Mouse (Mus musculus) stomach, postnatal 0 days (tissue): ENCODE data around the gene Arid1b. TPM values are rescaled to one million over a fixed set of nuclear protein-coding genes. Genes with fewer than 3 reads are reported as not detected.

Source experiments
- ATAC-seq: fragments of 200-750 bp; cut with Nextera tagmentation; 2 replicates; pipeline ENCODE4 v1.8.0; 2017; ENCODE audit not compliant: low FRiP score, low TSS enrichment
- DNase-seq: peaks from one replicate; pipeline ENCODE4 v3.0.0-alpha.2; 2016; ENCODE audit warnings: low spot score
- H3K27ac ChIP-seq: fragments of 300-500 bp; sonication (generic); replicated peaks from 2 replicates; pipeline ENCODE4 v1.5.1; 2014; ENCODE audit warnings: mild to moderate bottlenecking, control low read depth
- H3K27me3 ChIP-seq: fragments of 300-500 bp; sonication (generic); 2 replicates; pipeline ENCODE4 v1.6.1; 2014; ENCODE audit warnings: low read length; ENCODE audit not compliant: control insufficient read depth, insufficient read depth
- H3K36me3 ChIP-seq: fragments of 300-500 bp; sonication (generic); 2 replicates; pipeline ENCODE4 v1.6.1; 2014; ENCODE audit warnings: low read length, mixed read lengths; ENCODE audit not compliant: control insufficient read depth, insufficient read depth
- H3K4me1 ChIP-seq: fragments of 300-500 bp; sonication (generic); replicated peaks from 2 replicates; pipeline ENCODE4 v1.6.1; 2014; ENCODE audit warnings: antibody characterized with exemption; ENCODE audit not compliant: control insufficient read depth, insufficient read depth
- H3K4me2 ChIP-seq: fragments of 300-500 bp; sonication (generic); replicated peaks from 2 replicates; pipeline ENCODE4 v1.6.1; 2014; ENCODE audit warnings: low read depth, mild to moderate bottlenecking, control low read depth, moderate library complexity
- H3K4me3 ChIP-seq: fragments of 300-500 bp; sonication (generic); 2 replicates; pipeline ENCODE4 v1.5.1; 2014; ENCODE audit warnings: low read depth, low read length, control low read depth
- H3K9ac ChIP-seq: fragments of 300-500 bp; sonication (generic); 2 replicates; pipeline ENCODE4 v1.6.1; 2014; ENCODE audit warnings: mild to moderate bottlenecking, low read length, control low read depth, mixed read lengths
- H3K9me3 ChIP-seq: fragments of 300-500 bp; sonication (generic); 2 replicates; pipeline ENCODE4 v1.6.1; 2016; ENCODE audit warnings: low read length; ENCODE audit not compliant: control insufficient read depth
- CTCF ChIP-seq: IDR thresholded peaks from 2 replicates; pipeline ENCODE4 v1.5.1; 2016; ENCODE audit warnings: antibody characterized with exemption, low read depth, mild to moderate bottlenecking, moderate library complexity
- EP300 ChIP-seq: optimal IDR thresholded peaks from 2 replicates; pipeline ENCODE3; 2016; ENCODE audit warnings: antibody characterized with exemption
- WGBS: fragments of 180-500 bp; shearing (Covaris S2); extraction: QIAGEN DNeasy Blood & Tissue Kit; methylation state at CpG from one replicate; pipeline ENCODE4 v1.1.7; 2014; 5-methylcytosine and 5-hydroxymethylcytosine counted together
- polyA plus RNA-seq: library from polyadenylated mRNA; unstranded; fragments of >200 nt; fragmentation: Nextera tagmentation; extraction: Ambion mirVana; gene quantifications from 2 replicates; pipeline ENCODE4 v1.2.1, GENCODE M21; 2015

Arid1b gene
- polyA plus RNA-seq, 1 experiment from 2014 or later, result 5.6 TPM

DNA sequence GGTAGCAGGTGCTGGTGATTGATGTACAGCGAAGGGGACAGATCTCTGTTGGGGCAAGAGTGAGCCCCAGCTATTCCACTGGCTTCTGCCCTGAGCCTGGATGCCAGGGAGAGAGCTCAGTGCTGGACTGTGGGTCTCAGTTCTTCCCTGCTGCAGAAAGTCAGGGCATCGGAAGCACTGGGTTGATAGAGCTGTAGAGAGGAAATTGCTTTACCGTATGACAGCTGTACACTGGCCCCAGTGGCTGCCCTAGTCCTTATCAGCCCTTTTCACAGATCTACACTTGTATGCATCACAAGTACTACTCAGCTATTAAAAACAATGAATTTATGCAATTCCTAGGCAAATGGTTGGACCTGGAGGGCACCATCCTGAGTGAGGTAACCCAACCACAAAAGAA is 40.1 kb downstream of the Arid1b start:
- WGBS, result 78% methylated on average over 3 of the region's 3 CpGs
- Histone ChIP-seq H3K9me3 (no peaks in the 10 kb centered on the region), H3K4me1 (peaks cover 2% of the 10 kb centered on the region; the same call in 1 of the 2 replicates), H3K4me3 (no peak overlapping the region), H3K27me3 (no peaks in the 10 kb centered on the region), H3K4me2 (no peak overlapping the region), H3K36me3 (no peaks in the 10 kb centered on the region), H3K9ac (no peak overlapping the region), H3K27ac (no peak overlapping the region)
- ATAC-seq (no peak), DNase-seq (no peak)
- no peak for TF ChIP-seq CTCF
- no peak for TF ChIP-seq EP300

DNA sequence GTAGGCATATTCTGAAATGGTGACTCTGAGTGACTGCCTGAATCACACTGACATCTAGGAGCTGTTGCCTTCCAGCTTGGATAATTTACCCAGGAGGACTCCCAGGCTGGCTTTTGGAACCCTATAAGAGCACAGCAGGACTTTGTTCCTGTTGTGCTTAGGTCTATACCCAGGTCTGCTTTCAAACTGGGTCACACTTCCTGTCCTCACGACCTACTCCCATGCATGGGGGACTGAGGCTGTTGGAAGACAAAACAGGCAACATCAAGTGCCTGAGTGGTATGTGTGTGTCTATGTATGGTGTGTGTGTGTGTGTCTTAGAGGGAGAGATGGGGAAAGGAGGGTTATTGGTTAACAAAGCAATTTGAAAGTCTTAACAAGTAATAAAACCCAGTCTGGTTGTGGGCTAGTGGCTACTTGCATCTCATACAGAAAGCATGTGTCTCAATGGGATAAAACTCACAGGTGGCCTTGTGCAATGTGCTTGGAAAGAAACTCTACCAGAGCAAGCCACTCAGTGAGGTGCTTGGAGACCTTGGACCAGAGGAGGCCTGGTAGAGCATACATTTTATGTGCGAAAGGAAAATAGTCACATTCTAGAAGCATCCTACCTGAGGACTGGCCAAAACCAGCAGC is 42.2 kb downstream of the Arid1b start:
- TF ChIP-seq CTCF (no peak), EP300 (no peak)
- H3K9ac ChIP-seq, result no peak overlapping the region
- no peaks in the 10 kb centered on the region for H3K27me3 ChIP-seq
- DNase-seq (no peak), ATAC-seq (no peak)
- H3K4me3 ChIP-seq, result no peak overlapping the region
- H3K9me3 ChIP-seq, result no peaks in the 10 kb centered on the region
- H3K27ac ChIP-seq, result no peak overlapping the region
- no peak overlapping the region for H3K4me2 ChIP-seq
- 57% methylated on average over 2 of the region's 2 CpGs for WGBS
- no peaks in the 10 kb centered on the region for H3K36me3 ChIP-seq
- H3K4me1 ChIP-seq, result no peaks in the 10 kb centered on the region

DNA sequence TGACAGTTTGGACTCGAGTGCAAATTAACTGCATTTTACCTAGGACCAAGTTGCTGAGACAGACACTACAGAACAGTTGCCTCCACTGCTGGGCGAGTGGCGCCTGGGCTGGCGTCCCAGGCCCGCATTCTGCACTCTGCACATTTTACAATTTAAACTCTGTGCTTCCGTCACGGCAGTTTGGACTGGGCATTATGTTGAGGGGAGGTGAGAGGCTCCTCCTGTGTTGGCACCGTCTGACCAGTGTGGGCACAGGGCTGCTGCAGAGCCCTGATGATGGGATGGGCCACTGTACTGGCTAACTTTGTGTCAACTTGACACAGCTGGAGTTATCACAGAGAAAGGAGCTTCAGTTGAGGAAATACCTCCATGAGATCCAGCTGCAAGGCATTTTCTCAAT is 43.1 kb downstream of the Arid1b start:
- Histone ChIP-seq H3K9me3 (no peaks in the 10 kb centered on the region), H3K27ac (no peak overlapping the region), H3K4me2 (no peak overlapping the region), H3K9ac (no peak overlapping the region), H3K36me3 (no peaks in the 10 kb centered on the region), H3K4me1 (no peaks in the 10 kb centered on the region), H3K27me3 (no peaks in the 10 kb centered on the region), H3K4me3 (no peak overlapping the region)
- 73% methylated on average over 8 of the region's 8 CpGs for WGBS
- no peak for ATAC-seq
- no peak for TF ChIP-seq CTCF
- DNase-seq, result no peak

DNA sequence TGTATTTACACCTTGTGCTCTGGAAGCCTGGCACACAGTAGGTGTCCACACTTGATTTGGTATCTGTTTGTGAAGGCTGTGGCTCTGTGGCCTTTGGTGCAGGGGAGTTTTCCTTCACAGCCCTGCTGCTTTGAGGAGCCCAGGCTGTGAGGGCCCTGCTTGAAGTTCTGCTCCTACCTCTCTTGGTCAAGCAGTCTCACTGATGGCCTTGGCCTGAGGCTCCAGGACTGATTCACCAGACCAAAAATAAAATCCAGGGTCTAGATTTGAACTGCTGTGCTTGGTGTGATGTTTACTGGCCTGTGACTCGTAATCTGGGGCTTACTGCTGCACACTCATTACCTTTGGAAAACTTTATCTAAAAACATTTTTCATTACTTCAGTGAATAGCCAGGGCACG is 45.7 kb downstream of the Arid1b start:
- H3K4me3 ChIP-seq, result no peak overlapping the region
- H3K36me3 ChIP-seq, result no peaks in the 10 kb centered on the region
- no peaks in the 10 kb centered on the region for H3K27me3 ChIP-seq
- WGBS, result 66% methylated on average over 2 of the region's 2 CpGs
- H3K27ac ChIP-seq, result no peak overlapping the region
- TF ChIP-seq EP300 (no peak), CTCF (no peak)
- no peaks in the 10 kb centered on the region for H3K4me1 ChIP-seq
- H3K4me2 ChIP-seq, result no peak overlapping the region
- H3K9ac ChIP-seq, result no peak overlapping the region
- no peaks in the 10 kb centered on the region for H3K9me3 ChIP-seq
- DNase-seq (no peak), ATAC-seq (no peak)

GRCm38 (mm10) chr17:5043871-5044270 is 49.7 kb downstream of the Arid1b start:
- ATAC-seq (no peak), DNase-seq (no peak)
- no peak overlapping the region for H3K9ac ChIP-seq
- WGBS, result 75% methylated on average over 7 of the region's 7 CpGs
- no peaks in the 10 kb centered on the region for H3K27me3 ChIP-seq
- H3K4me1 ChIP-seq, result no peaks in the 10 kb centered on the region
- no peaks in the 10 kb centered on the region for H3K36me3 ChIP-seq
- H3K27ac ChIP-seq, result no peak overlapping the region
- H3K4me2 ChIP-seq, result no peak overlapping the region
- H3K4me3 ChIP-seq, result no peak overlapping the region
- TF ChIP-seq CTCF (no peak), EP300 (no peak)
- H3K9me3 ChIP-seq, result no peaks in the 10 kb centered on the region

GRCm38 (mm10) chr17:5045613-5046012 is 51.5 kb downstream of the Arid1b start:
- ATAC-seq, result no peak
- Histone ChIP-seq H3K27ac (no peak overlapping the region), H3K9me3 (no peaks in the 10 kb centered on the region), H3K4me2 (no peak overlapping the region), H3K4me3 (no peak overlapping the region), H3K9ac (no peak overlapping the region), H3K27me3 (no peaks in the 10 kb centered on the region), H3K4me1 (no peaks in the 10 kb centered on the region), H3K36me3 (no peaks in the 10 kb centered on the region)
- 88% methylated on average over 5 of the region's 5 CpGs for WGBS
- DNase-seq, result no peak
- TF ChIP-seq CTCF (no peak), EP300 (no peak)
